Mouse (Mus musculus) liver, postnatal 0 days (tissue): ENCODE results near the gene Npc1l1. TPM values are rescaled to one million over a fixed set of nuclear protein-coding genes. Genes with fewer than 3 reads are reported as not detected.

Experiments used
- ATAC-seq: fragments of 200-750 bp; cut with Nextera tagmentation; 2 replicates; pipeline ENCODE4 v1.8.0; 2017; ENCODE audit warnings: mild to moderate bottlenecking, moderate library complexity
- DNase-seq: peaks from one replicate; pipeline ENCODE4 v3.0.0-alpha.2; 2016
- H3K27ac ChIP-seq: fragments of 300-500 bp; sonication (generic); 2 replicates; pipeline ENCODE4 v1.5.1; 2014; ENCODE audit warnings: antibody characterized with exemption, moderate library complexity, mild to moderate bottlenecking, low read depth
- H3K27me3 ChIP-seq: fragments of 300-500 bp; sonication (generic); 2 replicates; pipeline ENCODE4 v1.6.1; 2014; ENCODE audit warnings: low read length, control low read depth, mixed read lengths; ENCODE audit not compliant: insufficient read depth
- H3K36me3 ChIP-seq: fragments of 300-500 bp; sonication (generic); replicated peaks from 2 replicates; pipeline ENCODE4 v1.6.1; 2014; ENCODE audit warnings: mild to moderate bottlenecking, control low read depth, low read length, moderate library complexity, mixed read lengths; ENCODE audit not compliant: insufficient read depth
- H3K4me1 ChIP-seq: fragments of 300-500 bp; sonication (generic); 2 replicates; pipeline ENCODE4 v1.6.1; 2014; ENCODE audit warnings: antibody characterized with exemption, mild to moderate bottlenecking, control low read depth; ENCODE audit not compliant: insufficient read depth
- H3K4me2 ChIP-seq: fragments of 300-500 bp; sonication (generic); 2 replicates; pipeline ENCODE4 v1.6.1; 2014; ENCODE audit warnings: low read depth, mild to moderate bottlenecking, low read length, moderate library complexity, mixed read lengths
- H3K4me3 ChIP-seq: fragments of 300-500 bp; sonication (generic); 2 replicates; pipeline ENCODE4 v1.5.1; 2014; ENCODE audit warnings: low read depth, low read length
- H3K9ac ChIP-seq: fragments of 300-500 bp; sonication (generic); replicated peaks from 2 replicates; pipeline ENCODE4 v1.6.1; 2014; ENCODE audit warnings: mild to moderate bottlenecking, moderate library complexity
- H3K9me3 ChIP-seq: fragments of 300-500 bp; sonication (generic); 2 replicates; pipeline ENCODE4 v1.6.1; 2016; ENCODE audit warnings: mild to moderate bottlenecking, control low read depth, low read length, mixed read lengths
- CTCF ChIP-seq: sonication (generic); IDR thresholded peaks from 2 replicates; pipeline ENCODE4 v1.5.1; 2016; ENCODE audit warnings: antibody characterized with exemption, low read depth
- EP300 ChIP-seq: IDR thresholded peaks from 2 replicates; pipeline ENCODE4 v1.6.1; 2016; ENCODE audit warnings: antibody characterized with exemption, low read depth, mild to moderate bottlenecking
- WGBS: fragments of 180-500 bp; shearing (Covaris S2); extraction: QIAGEN DNeasy Blood & Tissue Kit; methylation state at CpG from one replicate; pipeline ENCODE4 v1.1.7; 2014; ENCODE audit not compliant: insufficient replicate concordance; 5-methylcytosine and 5-hydroxymethylcytosine counted together
- polyA plus RNA-seq: library from polyadenylated mRNA; unstranded; fragments of >200 nt; fragmentation: Nextera tagmentation; extraction: Ambion mirVana; gene quantifications from 2 replicates; pipeline ENCODE4 v1.2.1, GENCODE M21; 2015

Npc1l1 gene
- polyA plus RNA-seq, 1 experiment from 2014 or later = not detected

DNA sequence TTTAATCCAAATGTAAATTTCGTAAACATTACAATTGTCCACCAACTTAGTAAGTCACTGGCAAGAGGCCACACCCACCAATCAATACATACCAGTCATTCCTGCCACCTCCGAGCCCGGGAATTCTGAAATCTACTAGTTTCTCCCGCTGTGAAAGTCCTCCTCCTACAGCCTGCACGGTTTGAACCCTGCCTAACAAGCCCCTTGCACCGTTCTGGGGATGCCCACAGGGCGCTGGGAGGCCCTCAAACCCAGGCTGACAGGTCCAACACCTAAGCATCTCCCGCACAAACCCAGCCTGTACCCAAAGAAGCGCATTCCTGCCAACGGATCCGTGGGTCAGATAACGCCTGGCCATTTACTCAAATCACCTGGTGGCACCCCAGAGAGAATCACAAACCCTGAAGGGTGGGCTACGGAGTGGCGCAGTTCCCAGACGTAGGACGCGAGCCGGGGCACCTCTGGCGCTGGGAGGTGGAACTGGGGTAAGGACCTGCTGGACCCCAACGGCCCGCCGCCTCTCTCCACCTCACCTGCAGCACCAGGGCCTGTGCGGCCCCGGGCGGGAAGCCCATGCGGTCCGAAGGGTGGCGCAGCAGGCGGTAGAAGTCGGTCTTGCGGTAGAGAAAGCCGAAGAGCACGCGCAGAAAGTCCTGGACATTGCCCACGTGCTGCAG lies 30.4 kb downstream of the Npc1l1 start, which contains the start of gene A730071L15Rik:
A730071L15Rik (plus strand) TSS at position 620 of the 677 bp plus-strand sequence.
- no peaks in the 10 kb centered on the region for H3K27me3 ChIP-seq

DNA sequence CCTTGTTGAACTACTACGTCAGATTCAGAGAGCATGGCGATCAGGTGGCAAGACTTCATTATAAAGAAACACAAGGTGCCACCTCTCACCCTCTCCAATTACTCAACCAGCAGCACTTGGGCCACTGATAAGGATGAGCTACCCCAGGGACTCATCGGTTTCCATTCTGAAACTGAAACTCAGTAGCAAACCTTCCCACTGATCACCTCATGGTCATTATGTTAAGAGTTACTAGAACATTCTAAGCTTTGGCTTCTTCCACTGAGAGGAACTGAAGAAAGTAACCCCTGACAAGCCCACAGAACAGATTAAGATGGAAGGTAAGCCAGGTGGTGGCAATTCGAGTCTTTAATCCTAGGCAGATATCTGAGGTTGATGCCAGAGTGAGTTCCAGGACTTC lies 31.5 kb downstream of the Npc1l1 start:
- Histone ChIP-seq H3K4me3 (peak overlapping the region; percentile 98; the same call in 1 of the 2 replicates), H3K4me1 (peaks cover 18% of the 10 kb centered on the region), H3K4me2 (peak overlapping the region; percentile 96), H3K9ac (peak overlapping the region; percentile 22; the same call in 1 of the 2 replicates), H3K36me3 (0 out of 2 replicates have a peak, but pooled peaks cover 3% of the 10 kb centered on the region), H3K9me3 (no peaks in the 10 kb centered on the region), H3K27ac (no peak overlapping the region), H3K27me3 (no peaks in the 10 kb centered on the region)
- TF ChIP-seq EP300 = no peak
- ATAC-seq (no peak), DNase-seq (no peak)
- 56% methylated on average over 4 of the region's 4 CpGs for WGBS

More for the DNA sequence above, 30.4 kb downstream of the Npc1l1 start, which contains the start of gene A730071L15Rik:
- peak within 1 kb of the TSS; percentile 92 for H3K27ac ChIP-seq
- H3K4me3 ChIP-seq = peak within 1 kb of the TSS; percentile 98
- peak within 1 kb of the TSS; percentile 93 for H3K9ac ChIP-seq
- peak; percentile 52 for DNase-seq
- ATAC-seq = peak; percentile 53
- WGBS = 1% methylated on average over 35 of the region's 35 CpGs
- no peaks in the 10 kb centered on the region for H3K9me3 ChIP-seq
- TF ChIP-seq CTCF (peak; percentile 11; the same call in 1 of the 2 replicates), EP300 (no peak)
- peaks cover 18% of the 10 kb centered on the region for H3K4me1 ChIP-seq
- 0 out of 2 replicates have a peak, but pooled peaks cover 3% of the 10 kb centered on the region for H3K36me3 ChIP-seq
- peak within 1 kb of the TSS; percentile 96 for H3K4me2 ChIP-seq

DNA sequence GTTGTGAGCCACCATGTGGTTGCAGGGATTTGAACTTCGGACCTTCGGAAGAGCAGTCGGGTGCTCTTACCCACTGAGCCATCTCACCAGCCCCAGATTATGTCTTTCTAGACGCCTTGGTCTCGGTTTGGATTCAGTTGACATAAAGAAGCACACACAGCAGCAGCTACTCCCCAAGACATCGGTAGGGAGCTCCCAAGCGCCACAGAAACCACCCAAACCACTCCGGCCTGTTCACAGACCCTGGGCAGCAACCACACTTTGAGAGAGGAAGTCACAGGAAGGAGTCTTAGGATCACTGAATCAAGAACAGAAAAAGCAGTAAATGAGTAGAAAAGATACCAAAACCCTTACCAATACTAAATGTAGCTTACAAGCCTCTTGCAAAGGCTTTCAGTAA lies 33.2 kb downstream of the Npc1l1 start:
- peaks cover 15% of the 10 kb centered on the region for H3K36me3 ChIP-seq
- WGBS = 65% methylated on average over 8 of the region's 8 CpGs
- no peak overlapping the region for H3K9ac ChIP-seq
- no peak for ATAC-seq
- no peak overlapping the region for H3K27ac ChIP-seq
- no peaks in the 10 kb centered on the region for H3K9me3 ChIP-seq
- H3K4me1 ChIP-seq = peaks cover 18% of the 10 kb centered on the region
- DNase-seq = no peak
- no peak overlapping the region for H3K4me2 ChIP-seq
- H3K4me3 ChIP-seq = no peak overlapping the region
- TF ChIP-seq CTCF (no peak), EP300 (no peak)
- H3K27me3 ChIP-seq = no peaks in the 10 kb centered on the region

DNA sequence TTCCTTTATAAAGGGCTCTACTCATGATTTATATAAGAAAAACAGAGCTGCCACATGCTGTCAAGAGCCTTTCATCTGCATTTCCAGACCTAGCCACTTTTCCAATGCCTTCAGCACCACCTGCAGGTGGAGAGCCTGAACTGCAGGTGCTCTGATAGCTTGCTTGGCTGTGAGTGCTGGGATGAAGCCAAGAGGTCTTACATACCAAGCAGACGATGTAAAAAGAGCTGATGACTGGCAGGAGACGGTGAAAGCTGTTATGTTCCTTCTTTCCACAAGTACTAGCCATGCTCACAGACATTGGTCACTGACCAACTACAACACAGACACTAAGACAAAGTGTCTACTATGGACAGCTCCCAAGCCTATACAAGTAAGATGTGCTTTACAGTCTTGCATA lies 42.1 kb downstream of the Npc1l1 start:
- Histone ChIP-seq H3K27ac (no peak overlapping the region), H3K9me3 (no peaks in the 10 kb centered on the region), H3K4me1 (peaks cover 8% of the 10 kb centered on the region), H3K36me3 (peaks cover 18% of the 10 kb centered on the region), H3K27me3 (no peaks in the 10 kb centered on the region), H3K4me2 (no peak overlapping the region), H3K4me3 (no peak overlapping the region), H3K9ac (no peak overlapping the region)
- DNase-seq (peak; percentile 85), ATAC-seq (peak; percentile 73)
- 4% methylated on average over 2 of the region's 2 CpGs for WGBS
- TF ChIP-seq CTCF (peak; percentile 97), EP300 (no peak)

DNA sequence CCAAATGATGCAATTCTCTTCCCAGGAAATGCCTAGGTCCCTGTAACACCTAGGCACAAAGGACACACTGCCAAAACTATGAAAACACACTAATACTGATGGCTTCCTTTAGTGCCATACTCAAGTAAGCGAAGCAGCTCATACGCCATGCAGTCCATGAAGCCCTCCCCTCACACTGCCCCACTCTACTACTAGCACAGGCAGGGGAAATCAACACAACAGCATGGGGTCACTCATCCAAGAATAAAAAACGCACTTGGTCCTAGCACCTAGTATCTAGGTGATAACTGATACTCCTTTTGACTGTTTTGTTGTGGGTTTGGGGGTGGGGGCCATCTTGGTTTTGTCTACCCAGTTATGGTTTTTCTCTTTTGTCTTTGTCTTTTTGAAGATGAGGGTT lies 42.5 kb downstream of the Npc1l1 start:
- DNase-seq (no peak), ATAC-seq (no peak)
- no peak overlapping the region for H3K9ac ChIP-seq
- no peak for TF ChIP-seq CTCF
- no peak for TF ChIP-seq EP300
- H3K36me3 ChIP-seq = peaks cover 15% of the 10 kb centered on the region
- H3K9me3 ChIP-seq = no peaks in the 10 kb centered on the region
- H3K27me3 ChIP-seq = no peaks in the 10 kb centered on the region
- H3K4me3 ChIP-seq = no peak overlapping the region
- H3K4me1 ChIP-seq = peaks cover 8% of the 10 kb centered on the region
- H3K27ac ChIP-seq = no peak overlapping the region
- no peak overlapping the region for H3K4me2 ChIP-seq
- 85% methylated on average over 3 of the region's 3 CpGs for WGBS

DNA sequence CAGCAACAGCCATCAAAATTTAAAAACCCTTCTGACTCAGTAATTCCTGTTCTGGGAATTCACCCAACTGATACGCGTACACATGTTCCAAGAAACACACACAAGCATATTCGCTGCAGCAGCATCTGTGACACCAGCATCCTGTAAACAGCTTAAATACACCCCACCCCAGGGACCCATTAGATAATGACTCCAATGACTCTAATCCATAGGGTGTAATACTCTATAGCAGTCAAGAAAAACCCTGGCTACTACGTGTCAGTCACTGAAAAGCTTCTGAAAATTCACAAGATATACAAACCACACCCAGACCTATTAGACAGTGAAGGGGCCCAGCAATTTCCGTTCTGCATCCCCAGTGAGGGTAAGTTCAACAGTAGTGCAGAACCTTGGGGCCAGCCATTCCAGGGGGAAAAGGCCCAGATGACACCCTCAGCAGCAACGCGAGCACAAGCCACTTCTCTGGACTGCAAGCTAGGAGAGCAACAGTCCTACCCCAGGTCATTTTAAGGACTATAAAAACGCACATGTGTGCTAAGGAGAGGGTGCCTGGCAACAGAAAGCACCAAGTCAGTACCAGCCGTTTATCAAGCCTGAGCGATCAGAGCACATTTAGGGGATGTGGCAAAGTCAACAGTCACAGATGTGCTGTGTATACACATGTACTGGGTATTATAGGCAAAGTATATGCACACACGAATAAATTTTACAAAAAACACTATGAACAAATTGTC lies 45.6 kb downstream of the Npc1l1 start:
- ATAC-seq = peak; percentile 72
- peaks cover 20% of the 10 kb centered on the region for H3K4me1 ChIP-seq
- no peak for DNase-seq
- peak overlapping the region; percentile 66 for H3K27ac ChIP-seq
- H3K4me3 ChIP-seq = no peak overlapping the region
- 31% methylated on average over 11 of the region's 11 CpGs for WGBS
- H3K36me3 ChIP-seq = peaks cover 8% of the 10 kb centered on the region; the same call in 1 of the 2 replicates
- H3K27me3 ChIP-seq = no peaks in the 10 kb centered on the region
- TF ChIP-seq EP300 (no peak), CTCF (no peak)
- H3K4me2 ChIP-seq = no peak overlapping the region
- H3K9ac ChIP-seq = no peak overlapping the region
- no peaks in the 10 kb centered on the region for H3K9me3 ChIP-seq
